Mouse (Mus musculus): ENCODE data around the gene Chat. TPM values are rescaled to one million over a fixed set of nuclear protein-coding genes. Genes with fewer than 3 reads are reported as not detected.
A peak's percentile ranks its signal among the peaks of the same experiment; 100 is the strongest.

The Chat gene
- polyA plus RNA-seq, 1 experiment from 2014 or later: 0.17 TPM

GRCm38 (mm10) chr14:32443446-32443845 is 22.3 kb downstream of the Chat start:
- ATAC-seq (ENCODE audit: low FRiP score, low TSS enrichment) (no peak), DNase-seq (ENCODE audit: low spot score) (no peak)
- Histone ChIP-seq H3K27ac (replicated peaks) (no peak overlapping the region), H3K36me3 (ENCODE audit: control insufficient read depth, insufficient read depth, low read length) (no peaks in the 10 kb centered on the region), H3K4me1 (replicated peaks; ENCODE audit: control insufficient read depth, insufficient read depth) (no peaks in the 10 kb centered on the region), H3K9ac (ENCODE audit: low read length) (no peak overlapping the region), H3K9me3 (ENCODE audit: control insufficient read depth, low read length) (no peaks in the 10 kb centered on the region), H3K4me2 (replicated peaks; ENCODE audit: low read depth) (no peak overlapping the region), H3K4me3 (ENCODE audit: low read depth, low read length) (no peak overlapping the region), H3K27me3 (ENCODE audit: control insufficient read depth, insufficient read depth, low read length) (no peaks in the 10 kb centered on the region)
- TF ChIP-seq CTCF (IDR thresholded peaks at IDR 0.05; ENCODE audit: low read depth) (no peak), EP300 (optimal IDR thresholded peaks at IDR 0.05) (no peak)
- WGBS: 39% methylated on average over 8 of the region's 8 CpGs

DNA sequence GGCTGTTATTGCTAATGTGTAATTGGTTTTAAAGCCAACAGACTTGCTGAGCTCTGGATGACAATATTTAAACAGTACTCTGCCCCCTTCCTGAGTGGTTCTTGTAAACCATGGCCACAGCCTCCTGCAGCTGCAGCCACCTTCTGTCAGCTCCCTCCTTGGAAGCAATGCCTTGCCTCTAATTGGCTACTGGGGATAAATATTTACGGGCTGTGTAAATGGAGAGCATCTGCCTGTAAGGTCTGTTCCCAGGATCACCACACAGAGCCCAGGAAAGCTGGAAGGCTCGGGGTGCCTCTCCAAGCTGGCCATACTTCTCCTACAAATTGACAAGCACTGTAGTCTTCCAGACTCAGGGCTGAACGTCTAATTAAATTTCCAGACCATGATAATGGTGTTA is 26.0 kb downstream of the Chat start:
- Histone ChIP-seq H3K36me3 (ENCODE audit: control insufficient read depth, insufficient read depth, low read length) (no peaks in the 10 kb centered on the region), H3K9ac (ENCODE audit: low read length) (no peak overlapping the region), H3K27ac (replicated peaks) (no peak overlapping the region), H3K4me2 (replicated peaks; ENCODE audit: low read depth) (no peak overlapping the region), H3K4me3 (ENCODE audit: low read depth, low read length) (no peak overlapping the region), H3K27me3 (ENCODE audit: control insufficient read depth, insufficient read depth, low read length) (no peaks in the 10 kb centered on the region), H3K9me3 (ENCODE audit: control insufficient read depth, low read length) (no peaks in the 10 kb centered on the region), H3K4me1 (replicated peaks; ENCODE audit: control insufficient read depth, insufficient read depth) (no peaks in the 10 kb centered on the region)
- no peak for TF ChIP-seq EP300 (optimal IDR thresholded peaks at IDR 0.05)
- TF ChIP-seq CTCF (IDR thresholded peaks at IDR 0.05; ENCODE audit: low read depth): no peak
- peak; percentile 12 for DNase-seq (ENCODE audit: low spot score)
- 14% methylated on average over 3 of the region's 3 CpGs for WGBS
- peak; percentile 66; the same call in 1 of the 2 replicates for ATAC-seq (ENCODE audit: low FRiP score, low TSS enrichment)

DNA sequence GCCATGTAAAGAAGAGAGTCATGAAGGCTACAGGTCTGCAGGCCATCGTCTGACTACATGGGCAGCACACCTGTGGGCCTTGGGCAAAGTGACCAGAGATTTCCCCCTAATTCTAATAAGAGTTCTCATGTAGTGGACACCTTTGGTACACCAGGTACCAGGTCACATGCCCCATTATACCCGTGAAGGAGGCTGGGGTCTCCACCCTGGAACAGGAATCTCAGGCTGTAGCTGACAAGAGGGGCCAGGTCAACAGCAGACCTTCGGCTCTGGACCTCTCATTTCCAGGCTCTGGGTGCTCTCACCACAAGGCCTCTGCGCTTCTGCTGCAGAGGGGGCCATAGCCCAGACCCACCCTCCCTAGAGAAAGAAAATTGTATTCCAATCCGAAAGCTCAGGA is 26.5 kb downstream of the Chat start:
- H3K27me3 ChIP-seq (ENCODE audit: control insufficient read depth, insufficient read depth, low read length): no peaks in the 10 kb centered on the region

GRCm38 (mm10) chr14:32437352-32437793 is 28.4 kb downstream of the Chat start:
- WGBS: 23% methylated on average over 5 of the region's 5 CpGs
- H3K4me3 ChIP-seq (ENCODE audit: low read depth, low read length): no peak overlapping the region
- no peak overlapping the region for H3K9ac ChIP-seq (ENCODE audit: low read length)
- no peaks in the 10 kb centered on the region for H3K4me1 ChIP-seq (replicated peaks; ENCODE audit: control insufficient read depth, insufficient read depth)
- no peak overlapping the region for H3K27ac ChIP-seq (replicated peaks)
- H3K36me3 ChIP-seq (ENCODE audit: control insufficient read depth, insufficient read depth, low read length): no peaks in the 10 kb centered on the region
- H3K4me2 ChIP-seq (replicated peaks; ENCODE audit: low read depth): no peak overlapping the region
- H3K27me3 ChIP-seq (ENCODE audit: control insufficient read depth, insufficient read depth, low read length): no peaks in the 10 kb centered on the region
- DNase-seq (ENCODE audit: low spot score): peak; percentile 12
- TF ChIP-seq CTCF (IDR thresholded peaks at IDR 0.05; ENCODE audit: low read depth): peak; percentile 53
- TF ChIP-seq EP300 (optimal IDR thresholded peaks at IDR 0.05): no peak
- no peak for ATAC-seq (ENCODE audit: low FRiP score, low TSS enrichment)
- H3K9me3 ChIP-seq (ENCODE audit: control insufficient read depth, low read length): no peaks in the 10 kb centered on the region

More for the DNA sequence above, 26.5 kb downstream of the Chat start:
- ATAC-seq (ENCODE audit: low FRiP score, low TSS enrichment) (no peak), DNase-seq (ENCODE audit: low spot score) (peak; percentile 8)
- WGBS: 40% methylated on average over 5 of the region's 5 CpGs
- Histone ChIP-seq H3K4me2 (replicated peaks; ENCODE audit: low read depth) (no peak overlapping the region), H3K4me3 (ENCODE audit: low read depth, low read length) (no peak overlapping the region), H3K9ac (ENCODE audit: low read length) (no peak overlapping the region), H3K9me3 (ENCODE audit: control insufficient read depth, low read length) (no peaks in the 10 kb centered on the region), H3K27ac (replicated peaks) (no peak overlapping the region), H3K4me1 (replicated peaks; ENCODE audit: control insufficient read depth, insufficient read depth) (no peaks in the 10 kb centered on the region), H3K36me3 (ENCODE audit: control insufficient read depth, insufficient read depth, low read length) (no peaks in the 10 kb centered on the region)
- no peak for TF ChIP-seq CTCF (IDR thresholded peaks at IDR 0.05; ENCODE audit: low read depth)
- no peak for TF ChIP-seq EP300 (optimal IDR thresholded peaks at IDR 0.05)

DNA sequence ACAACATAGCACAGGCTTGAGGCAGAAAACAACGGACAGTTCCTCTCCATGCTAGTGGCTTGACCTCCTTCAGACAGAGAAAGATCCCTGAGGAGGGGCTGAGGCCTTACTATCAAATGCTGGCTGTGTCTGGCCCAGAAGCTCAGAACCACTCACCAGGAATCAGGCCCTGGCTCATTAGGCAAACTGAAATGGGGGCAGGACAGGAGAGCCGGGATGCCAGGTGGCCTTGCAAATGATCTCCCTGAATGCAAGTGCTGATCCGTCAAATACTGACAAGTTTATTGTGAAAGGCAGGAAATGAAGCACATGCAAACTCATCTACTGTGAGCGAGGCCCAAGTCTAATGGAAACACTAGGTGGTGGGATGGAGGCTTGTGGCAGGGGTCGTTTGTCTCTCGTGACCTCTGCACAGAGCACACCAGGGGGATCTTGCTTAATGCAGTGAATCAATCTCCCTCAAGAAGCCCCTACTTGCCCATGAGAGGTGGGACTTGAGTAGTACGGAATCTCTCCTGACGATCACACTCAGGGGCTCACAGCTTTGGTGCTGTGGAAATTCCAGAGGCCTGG is 36.7 kb downstream of the Chat start:
- no peak overlapping the region for H3K4me2 ChIP-seq (replicated peaks; ENCODE audit: low read depth)
- no peaks in the 10 kb centered on the region for H3K36me3 ChIP-seq (ENCODE audit: control insufficient read depth, insufficient read depth, low read length)
- H3K9ac ChIP-seq (ENCODE audit: low read length): no peak overlapping the region
- H3K9me3 ChIP-seq (ENCODE audit: control insufficient read depth, low read length): no peaks in the 10 kb centered on the region
- H3K4me1 ChIP-seq (replicated peaks; ENCODE audit: control insufficient read depth, insufficient read depth): no peaks in the 10 kb centered on the region
- TF ChIP-seq EP300 (optimal IDR thresholded peaks at IDR 0.05) (no peak), CTCF (IDR thresholded peaks at IDR 0.05; ENCODE audit: low read depth) (no peak)
- H3K27ac ChIP-seq (replicated peaks): no peak overlapping the region
- no peak for ATAC-seq (ENCODE audit: low FRiP score, low TSS enrichment)
- no peak for DNase-seq (ENCODE audit: low spot score)
- no peaks in the 10 kb centered on the region for H3K27me3 ChIP-seq (ENCODE audit: control insufficient read depth, insufficient read depth, low read length)
- 41% methylated on average over 8 of the region's 8 CpGs for WGBS
- H3K4me3 ChIP-seq (ENCODE audit: low read depth, low read length): no peak overlapping the region

DNA sequence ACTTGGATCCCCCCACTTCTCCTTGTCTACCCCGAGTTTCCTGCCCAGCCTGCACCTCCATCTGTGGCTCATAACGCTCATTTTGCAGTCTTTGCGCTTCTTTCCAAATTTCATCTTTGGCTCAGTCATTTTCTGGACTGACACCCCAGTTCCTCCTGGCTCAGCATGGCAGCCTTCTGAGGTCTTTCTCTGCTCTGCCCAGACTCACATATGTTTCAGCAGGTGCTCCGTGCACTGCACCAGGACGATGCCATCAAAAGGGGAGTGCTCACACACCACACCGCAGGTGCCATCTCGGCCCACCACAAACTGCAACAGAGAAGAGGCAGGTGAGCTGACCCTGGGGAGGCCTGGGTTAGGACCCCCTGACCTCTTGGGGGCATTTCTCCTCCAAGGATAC is 41.8 kb downstream of the Chat start:
- H3K36me3 ChIP-seq (ENCODE audit: control insufficient read depth, insufficient read depth, low read length): no peaks in the 10 kb centered on the region
- no peak overlapping the region for H3K4me3 ChIP-seq (ENCODE audit: low read depth, low read length)
- no peaks in the 10 kb centered on the region for H3K27me3 ChIP-seq (ENCODE audit: control insufficient read depth, insufficient read depth, low read length)
- H3K27ac ChIP-seq (replicated peaks): no peak overlapping the region
- no peaks in the 10 kb centered on the region for H3K9me3 ChIP-seq (ENCODE audit: control insufficient read depth, low read length)
- no peak for DNase-seq (ENCODE audit: low spot score)
- TF ChIP-seq CTCF (IDR thresholded peaks at IDR 0.05; ENCODE audit: low read depth): no peak
- no peak for TF ChIP-seq EP300 (optimal IDR thresholded peaks at IDR 0.05)
- H3K4me1 ChIP-seq (replicated peaks; ENCODE audit: control insufficient read depth, insufficient read depth): no peaks in the 10 kb centered on the region
- no peak overlapping the region for H3K9ac ChIP-seq (ENCODE audit: low read length)
- WGBS: 87% methylated on average over 7 of the region's 7 CpGs
- H3K4me2 ChIP-seq (replicated peaks; ENCODE audit: low read depth): no peak overlapping the region
- ATAC-seq (ENCODE audit: low FRiP score, low TSS enrichment): no peak
